Mouse (Mus musculus) heart, embryonic 14.5 days (tissue): ENCODE results near the gene Dock2. TPM values are rescaled to one million over a fixed set of nuclear protein-coding genes. Genes with fewer than 3 reads are reported as not detected.

Experiments
- ATAC-seq: fragments of 200-750 bp; cut with Nextera tagmentation; 2 replicates; pipeline ENCODE4 v1.8.0; 2017; ENCODE audit warnings: low read depth, moderate TSS enrichment; ENCODE audit not compliant: insufficient number of reproducible peaks, insufficient read depth, low FRiP score
- H3K27ac ChIP-seq, 2 experiments: fragments of 200-500 bp in 1 of 2; fragments of 300-500 bp in 1 of 2; sonication (generic) in 1 of 2; replicated peaks in 1 of 2; 2 replicates each; pipeline ENCODE4 v1.5.1; 2012 to 2014; ENCODE audit warnings: low read depth in 2 of 2, low read length in 2 of 2, control low read depth in 1 of 2, mild to moderate bottlenecking in 1 of 2, mixed read lengths in 1 of 2; ENCODE audit not compliant: control insufficient read depth in 1 of 2, insufficient read depth in 1 of 2
- H3K27me3 ChIP-seq: fragments of 300-500 bp; sonication (generic); 2 replicates; pipeline ENCODE4 v1.6.1; 2014; ENCODE audit warnings: mild to moderate bottlenecking, low read length, control low read depth; ENCODE audit not compliant: control insufficient read depth, insufficient read depth
- H3K36me3 ChIP-seq: fragments of 300-500 bp; sonication (generic); 2 replicates; pipeline ENCODE4 v1.6.1; 2014; ENCODE audit warnings: mild to moderate bottlenecking, control low read depth, low read length, mixed read lengths; ENCODE audit not compliant: control insufficient read depth, insufficient read depth
- H3K4me1 ChIP-seq, 2 experiments: fragments of 200-500 bp in 1 of 2; fragments of 300-500 bp in 1 of 2; sonication (generic) in 1 of 2; 2 replicates each; pipeline ENCODE4 v1.6.1; 2012 to 2014; ENCODE audit warnings: low read length in 2 of 2, control low read depth in 1 of 2, mixed read lengths in 1 of 2; ENCODE audit not compliant: control insufficient read depth in 2 of 2, insufficient read depth in 2 of 2
- H3K4me2 ChIP-seq: fragments of 300-500 bp; sonication (generic); 2 replicates; pipeline ENCODE4 v1.6.1; 2014; ENCODE audit warnings: mild to moderate bottlenecking, low read length
- H3K4me3 ChIP-seq, 2 experiments: fragments of 200-500 bp in 1 of 2; fragments of 300-500 bp in 1 of 2; sonication (generic) in 1 of 2; 2 replicates each; pipeline ENCODE4 v1.5.1; 2012 to 2014; ENCODE audit warnings: low read length in 2 of 2, mild to moderate bottlenecking in 2 of 2, control low read depth in 1 of 2, low read depth in 1 of 2, moderate library complexity in 1 of 2; ENCODE audit not compliant: control insufficient read depth in 1 of 2, insufficient read depth in 1 of 2
- H3K9ac ChIP-seq: fragments of 300-500 bp; sonication (generic); 2 replicates; pipeline ENCODE4 v1.6.1; 2014; ENCODE audit warnings: mild to moderate bottlenecking, low read length
- H3K9me3 ChIP-seq: fragments of 300-500 bp; sonication (generic); 2 replicates; pipeline ENCODE4 v1.6.1; 2016; ENCODE audit warnings: low read length, control low read depth; ENCODE audit not compliant: control insufficient read depth
- WGBS: fragments of 180-500 bp; shearing (Covaris S2); extraction: QIAGEN DNeasy Blood & Tissue Kit; methylation state at CpG from one replicate; pipeline ENCODE4 v1.1.7; 2014; 5-methylcytosine and 5-hydroxymethylcytosine counted together
- polyA plus RNA-seq: library from polyadenylated mRNA; unstranded; fragments of >200 nt; fragmentation: Nextera tagmentation; extraction: Ambion mirVana; gene quantifications from 2 replicates; pipeline ENCODE4 v1.2.1, GENCODE M21; 2014

Gene Dock2
- polyA plus RNA-seq, 1 experiment from 2014 or later: 1.6 TPM

- no peak for ATAC-seq
- Histone ChIP-seq H3K27ac (no peak overlapping the region), H3K4me3 (no peak overlapping the region), H3K27me3 (no peaks in the 10 kb centered on the region), H3K9me3 (no peaks in the 10 kb centered on the region), H3K9ac (no peak overlapping the region), H3K4me1 (no peaks in the 10 kb centered on the region), H3K4me2 (no peak overlapping the region), H3K36me3 (no peaks in the 10 kb centered on the region)
- WGBS: 68% methylated on average over 5 of the region's 5 CpGs
Observed at GRCm38 (mm10) chr11:34763739-34764361, 19.8 kb downstream of the Dock2 start.

GRCm38 (mm10) chr11:34762570-34763127, 21.0 kb downstream of the Dock2 start:
- Histone ChIP-seq H3K4me2 (no peak overlapping the region), H3K9ac (no peak overlapping the region), H3K4me1 (no peaks in the 10 kb centered on the region), H3K36me3 (no peaks in the 10 kb centered on the region), H3K4me3 (no peak overlapping the region), H3K9me3 (no peaks in the 10 kb centered on the region), H3K27me3 (no peaks in the 10 kb centered on the region), H3K27ac (no peak overlapping the region)
- no peak for ATAC-seq
- 89% methylated on average over 5 of the region's 5 CpGs for WGBS

GRCm38 (mm10) chr11:34762125-34762524, 21.6 kb downstream of the Dock2 start:
- Histone ChIP-seq H3K4me3 (no peak overlapping the region), H3K9ac (no peak overlapping the region), H3K27ac (no peak overlapping the region), H3K36me3 (no peaks in the 10 kb centered on the region), H3K4me2 (no peak overlapping the region), H3K4me1 (no peaks in the 10 kb centered on the region), H3K9me3 (no peaks in the 10 kb centered on the region), H3K27me3 (no peaks in the 10 kb centered on the region)
- 78% methylated on average over 6 of the region's 6 CpGs for WGBS
- ATAC-seq: no peak

- H3K9me3 ChIP-seq: no peaks in the 10 kb centered on the region
- no peaks in the 10 kb centered on the region for H3K36me3 ChIP-seq
- no peak for ATAC-seq
Observed at GRCm38 (mm10) chr11:34759582-34759981, 24.1 kb downstream of the Dock2 start.

GRCm38 (mm10) chr11:34741081-34741480, 42.6 kb downstream of the Dock2 start:
- Histone ChIP-seq H3K9ac (no peak overlapping the region), H3K36me3 (no peaks in the 10 kb centered on the region), H3K4me1 (no peaks in the 10 kb centered on the region), H3K9me3 (no peaks in the 10 kb centered on the region), H3K27me3 (no peaks in the 10 kb centered on the region), H3K27ac (no peak overlapping the region), H3K4me3 (no peak overlapping the region), H3K4me2 (no peak overlapping the region)
- WGBS: 51% methylated on average over 1 of the region's 1 CpGs
- no peak for ATAC-seq

More at GRCm38 (mm10) chr11:34759582-34759981, 24.1 kb downstream of the Dock2 start:
- Histone ChIP-seq H3K4me3 (no peak overlapping the region), H3K27me3 (no peaks in the 10 kb centered on the region), H3K27ac (no peak overlapping the region), H3K4me2 (no peak overlapping the region), H3K9ac (no peak overlapping the region), H3K4me1 (no peaks in the 10 kb centered on the region)
- 79% methylated on average over 4 of the region's 4 CpGs for WGBS

GRCm38 (mm10) chr11:34739816-34740215, 43.9 kb downstream of the Dock2 start:
- no peaks in the 10 kb centered on the region for H3K27me3 ChIP-seq
- H3K36me3 ChIP-seq: no peaks in the 10 kb centered on the region
- H3K4me2 ChIP-seq: no peak overlapping the region
- ATAC-seq: no peak
- H3K9me3 ChIP-seq: no peaks in the 10 kb centered on the region
- H3K4me3 ChIP-seq: no peak overlapping the region
- H3K4me1 ChIP-seq: no peaks in the 10 kb centered on the region
- 92% methylated on average over 3 of the region's 3 CpGs for WGBS
- H3K9ac ChIP-seq: no peak overlapping the region
- no peak overlapping the region for H3K27ac ChIP-seq

GRCm38 (mm10) chr11:34738945-34739344, 44.7 kb downstream of the Dock2 start:
- no peak for ATAC-seq
- Histone ChIP-seq H3K27ac (no peak overlapping the region), H3K36me3 (no peaks in the 10 kb centered on the region), H3K4me2 (no peak overlapping the region), H3K4me1 (no peaks in the 10 kb centered on the region), H3K4me3 (no peak overlapping the region), H3K9ac (no peak overlapping the region), H3K27me3 (no peaks in the 10 kb centered on the region), H3K9me3 (no peaks in the 10 kb centered on the region)
- WGBS: 65% methylated on average over 1 of the region's 1 CpGs

DNA sequence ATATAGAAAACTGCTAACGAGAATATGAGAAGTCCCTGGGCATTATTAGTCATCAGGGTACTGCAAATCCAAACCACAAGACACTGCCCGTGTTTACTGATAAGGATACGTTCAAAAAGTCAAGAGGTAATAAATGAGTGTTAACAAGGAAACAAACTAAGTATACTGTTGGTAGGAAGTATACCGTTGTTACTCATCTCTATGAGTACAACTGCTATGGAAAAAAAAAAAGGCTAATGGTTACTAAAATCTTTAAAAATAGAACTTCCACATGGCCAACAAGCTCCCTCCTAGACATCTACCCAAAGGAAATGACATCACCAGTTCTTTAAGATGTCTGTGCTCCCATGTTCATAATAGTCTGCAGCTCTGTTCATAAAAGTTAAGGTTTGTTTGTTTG, 46.5 kb downstream of the Dock2 start:
- 72% methylated on average over 4 of the region's 4 CpGs for WGBS
- H3K4me2 ChIP-seq: no peak overlapping the region
- no peak overlapping the region for H3K4me3 ChIP-seq
- H3K27me3 ChIP-seq: no peaks in the 10 kb centered on the region
- H3K27ac ChIP-seq: no peak overlapping the region
- H3K9ac ChIP-seq: no peak overlapping the region
- no peaks in the 10 kb centered on the region for H3K36me3 ChIP-seq
- H3K9me3 ChIP-seq: no peaks in the 10 kb centered on the region
- H3K4me1 ChIP-seq: no peaks in the 10 kb centered on the region
- ATAC-seq: no peak
